Mouse (Mus musculus) MN1 (cell line): ENCODE results near the gene Adap1.

Experiments used
- DNase-seq: peaks from one replicate; pipeline ENCODE4 v3.0.0-alpha.2; 2016; ENCODE audit warnings: low spot score

The Adap1 gene

DNA sequence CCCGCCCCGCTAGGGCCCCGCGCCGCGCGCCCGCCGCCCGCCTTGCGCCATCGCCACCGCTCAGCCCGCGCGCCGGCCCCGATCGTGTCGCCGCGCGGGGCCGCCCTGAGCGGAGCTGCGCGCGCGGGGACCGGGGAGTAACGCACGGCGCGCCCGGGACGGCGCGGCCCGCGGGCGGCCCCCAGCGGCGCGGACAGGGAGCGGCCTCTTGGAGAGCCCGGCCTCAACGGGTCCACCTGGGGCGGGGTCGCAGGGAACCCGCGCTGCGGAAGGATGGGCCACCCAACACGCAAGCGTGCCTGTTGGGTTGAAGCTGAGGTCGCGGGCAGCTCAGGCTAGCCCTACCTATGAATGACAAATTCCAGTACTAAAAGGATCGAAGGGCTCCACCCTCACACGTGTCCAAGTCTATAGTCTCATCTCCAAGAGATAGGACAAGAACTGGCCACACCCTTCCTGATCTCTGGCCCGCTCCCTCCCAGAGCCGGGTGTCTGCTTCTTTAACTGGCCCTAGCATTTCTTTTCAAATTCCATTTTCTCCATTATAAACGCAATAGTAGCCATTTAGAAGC, at the start of gene Adap1:
Gene Adap1, minus strand, starts transcription at position 228 of the 572 bp plus-strand sequence.
- DNase-seq = peak; percentile 72

DNA sequence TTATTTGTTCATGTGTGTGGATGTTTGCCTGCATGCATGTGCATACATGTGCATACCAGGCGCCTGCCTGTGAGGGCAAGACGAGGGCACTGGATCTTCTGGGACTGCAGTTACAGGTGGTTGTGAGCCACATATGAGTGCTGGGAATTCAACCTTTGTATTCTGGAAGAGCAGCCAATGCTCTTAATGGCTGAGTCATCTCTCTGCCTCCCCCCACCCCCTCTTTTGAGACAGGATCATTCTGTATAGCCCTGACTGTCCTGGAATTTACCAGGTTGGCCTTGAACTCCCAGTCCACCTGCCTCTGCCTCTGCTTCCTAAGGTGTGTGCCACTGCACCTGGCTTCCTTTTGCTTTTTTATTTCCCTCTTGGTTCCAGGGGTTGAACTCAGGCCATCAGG, 49.4 kb upstream of the Adap1 start:
- no peak for DNase-seq

DNA sequence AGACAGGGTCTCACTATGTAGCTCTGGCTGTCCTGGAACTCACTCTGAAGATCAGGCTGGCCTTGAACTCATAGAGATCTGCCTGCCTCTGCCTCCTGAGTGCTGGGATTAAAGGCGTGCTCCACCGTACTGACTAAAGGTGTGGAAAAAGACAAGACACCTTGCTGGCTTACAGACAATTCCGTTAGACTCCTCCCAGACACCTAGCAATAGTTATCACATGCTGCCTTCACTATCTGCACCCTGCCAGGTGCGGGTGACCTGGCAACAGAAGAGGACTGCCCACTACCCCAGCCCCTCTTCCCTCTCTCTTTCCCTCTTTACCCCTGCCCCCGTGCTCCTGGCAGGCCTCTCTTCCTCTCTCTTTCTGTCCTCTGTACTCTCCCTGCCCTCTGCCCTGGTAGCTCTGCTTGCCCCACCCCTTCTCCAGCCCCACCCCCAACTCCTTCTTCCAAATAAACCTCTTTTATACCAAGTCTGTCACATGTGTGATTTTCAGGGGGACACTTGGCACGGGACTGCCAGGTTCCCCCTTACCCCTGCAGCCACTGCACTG, 48.5 kb upstream of the Adap1 start:
- no peak for DNase-seq

DNA sequence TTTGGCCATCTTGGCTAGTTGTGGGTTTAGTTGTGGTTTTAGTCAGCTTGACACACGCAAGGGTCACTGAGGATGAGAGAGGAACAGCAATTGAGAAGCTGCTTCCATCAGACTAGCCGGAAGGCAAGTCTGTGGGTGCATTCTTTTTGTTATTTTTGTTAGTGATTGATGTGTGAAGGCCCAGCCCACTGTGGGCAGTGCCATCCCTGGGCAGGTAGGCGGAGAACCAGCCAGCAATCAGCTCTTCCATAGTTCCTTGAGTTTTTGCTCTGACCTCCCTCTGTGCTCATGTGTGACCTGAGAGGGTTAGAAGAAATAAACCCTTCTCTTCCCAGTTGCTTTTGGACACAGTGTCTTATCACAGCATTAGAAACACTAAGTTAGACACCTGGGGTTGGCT, 47.7 kb upstream of the Adap1 start:
- DNase-seq = no peak

DNA sequence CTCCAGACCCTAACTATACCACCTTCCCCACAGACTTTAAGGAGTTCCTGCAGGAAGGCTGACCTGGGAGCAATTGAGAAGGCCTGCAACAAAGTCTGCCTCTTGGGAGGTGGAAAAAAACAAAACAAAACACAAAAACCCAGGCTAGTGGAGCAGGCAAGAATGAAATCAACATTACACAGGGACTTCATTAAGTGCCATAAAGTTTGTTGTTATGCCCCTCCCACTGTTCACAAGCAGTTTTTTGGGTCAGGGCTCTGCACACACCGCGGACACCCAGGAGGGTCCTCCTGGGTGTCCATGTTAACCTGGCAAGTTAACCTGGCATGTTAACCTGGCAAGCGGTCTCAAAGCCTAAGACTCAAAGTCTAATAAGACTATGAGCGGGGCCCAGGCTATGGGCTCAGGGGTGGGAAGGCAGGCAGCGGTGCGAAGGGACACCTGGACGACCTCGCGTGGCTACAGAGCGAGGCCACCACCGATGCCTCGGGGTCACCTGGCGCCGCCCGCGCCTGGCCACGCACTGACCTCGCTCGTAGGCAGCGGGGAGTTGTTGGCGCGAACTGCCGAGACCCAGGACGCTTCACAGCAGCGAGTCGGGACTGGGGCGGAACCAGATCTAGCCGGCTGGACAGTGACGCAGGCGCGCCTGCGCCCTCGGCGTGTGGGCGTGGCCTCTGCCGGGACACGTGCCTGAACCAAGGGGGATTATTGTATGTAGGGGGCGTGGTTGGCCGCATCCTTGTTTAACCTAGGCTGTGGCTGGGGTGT, 46.4 kb upstream of the Adap1 start:
- peak; percentile 89 for DNase-seq

DNA sequence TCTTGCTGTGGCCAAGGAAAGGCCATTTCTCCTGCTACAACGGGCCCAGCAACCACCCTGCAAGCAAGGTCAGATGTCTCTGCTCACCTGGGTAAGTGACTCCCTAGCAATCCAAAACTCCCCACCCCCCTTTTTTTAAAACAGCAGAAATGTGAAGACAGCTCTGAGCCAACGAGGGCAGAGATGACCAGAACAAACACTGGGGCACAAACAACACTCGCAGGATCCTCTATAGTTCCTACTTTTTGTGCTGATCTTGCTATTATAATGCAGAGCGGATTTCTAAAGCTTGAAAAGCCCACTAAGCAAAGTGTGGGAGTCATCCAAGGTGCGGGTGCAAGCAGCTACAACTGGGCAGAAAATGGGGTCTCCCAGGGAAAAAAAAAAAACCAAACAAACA, 45.7 kb upstream of the Adap1 start:
- DNase-seq = no peak

DNA sequence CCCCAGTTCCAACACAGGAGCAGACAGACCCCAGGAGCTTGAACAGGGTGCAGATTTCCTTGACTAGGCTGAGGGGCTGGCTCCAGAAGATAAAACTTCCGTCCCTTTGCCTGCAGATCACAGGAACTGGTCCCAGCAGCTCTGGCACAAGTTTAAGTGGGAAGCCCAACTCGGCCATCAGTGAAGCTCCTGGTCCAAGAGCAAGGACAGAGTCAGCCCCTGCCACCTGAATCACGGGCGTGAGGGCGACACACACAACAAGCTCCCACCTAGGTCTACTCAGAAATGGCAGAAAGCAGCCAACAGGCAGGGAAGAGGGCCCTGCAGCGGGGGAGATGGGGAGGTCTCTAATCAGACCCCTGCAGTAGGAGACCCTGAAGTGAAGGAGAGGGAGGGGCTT, 44.9 kb upstream of the Adap1 start:
- DNase-seq = no peak

DNA sequence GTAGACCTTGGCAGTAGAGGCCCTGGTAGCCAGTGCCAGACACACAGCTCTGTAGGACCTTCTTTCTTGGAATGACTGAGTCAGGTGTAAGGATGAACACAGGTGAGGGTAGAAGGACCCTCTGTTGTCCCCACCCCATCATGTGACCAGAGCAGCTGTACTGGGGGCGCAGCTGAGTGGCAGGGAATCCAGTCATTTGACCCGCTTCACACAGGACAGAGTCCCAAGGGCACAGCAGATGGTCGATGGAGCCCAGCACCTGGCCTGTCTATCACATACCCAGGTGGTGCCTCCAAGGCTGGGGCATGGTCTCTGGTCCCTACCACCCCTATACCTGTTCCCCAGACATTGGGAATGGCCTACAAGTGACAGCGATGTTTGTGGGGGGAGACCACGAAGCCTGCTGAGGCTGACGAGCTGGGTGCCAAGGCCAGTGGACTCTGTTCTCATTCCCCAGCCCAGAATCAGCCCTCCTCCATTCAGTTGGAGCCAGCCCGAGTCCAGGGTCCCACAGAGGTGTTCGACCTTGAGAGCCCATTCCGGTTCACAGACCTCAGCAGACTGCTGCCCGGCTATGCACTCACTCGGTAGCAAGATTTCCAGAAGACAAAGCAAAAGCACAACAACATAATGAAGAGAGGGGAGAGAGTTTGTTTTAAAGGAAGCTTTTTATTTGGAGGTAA, 43.4 kb upstream of the Adap1 start:
- no peak for DNase-seq

DNA sequence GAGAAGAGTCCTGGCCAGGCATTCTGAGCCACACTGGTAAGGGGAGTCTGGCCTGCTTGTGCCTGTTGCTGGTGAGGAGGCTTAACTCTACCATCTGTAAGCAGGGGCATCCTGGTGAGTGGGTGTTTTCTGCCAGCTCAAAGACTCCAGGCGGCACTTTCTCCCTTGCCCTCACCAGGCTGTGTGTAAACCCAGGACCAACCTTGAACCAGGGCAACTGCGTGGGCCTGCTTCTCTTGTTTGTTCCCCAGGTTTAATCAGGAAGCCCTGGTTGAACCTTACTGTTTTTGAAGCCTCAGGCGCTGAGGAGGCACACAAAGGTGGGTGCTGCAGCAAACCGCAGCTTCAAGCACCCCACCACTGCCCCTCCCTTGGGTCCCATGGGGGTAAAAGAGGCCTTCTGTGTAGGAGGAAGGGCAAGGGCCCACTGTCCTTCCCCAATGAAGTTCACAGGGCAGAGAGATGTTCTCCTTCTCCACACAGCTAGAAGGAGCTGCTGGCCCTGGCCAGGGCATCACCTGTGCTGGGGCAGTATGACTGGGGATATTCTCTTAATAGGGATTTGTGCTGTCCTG, 42.5 kb upstream of the Adap1 start:
- no peak for DNase-seq

DNA sequence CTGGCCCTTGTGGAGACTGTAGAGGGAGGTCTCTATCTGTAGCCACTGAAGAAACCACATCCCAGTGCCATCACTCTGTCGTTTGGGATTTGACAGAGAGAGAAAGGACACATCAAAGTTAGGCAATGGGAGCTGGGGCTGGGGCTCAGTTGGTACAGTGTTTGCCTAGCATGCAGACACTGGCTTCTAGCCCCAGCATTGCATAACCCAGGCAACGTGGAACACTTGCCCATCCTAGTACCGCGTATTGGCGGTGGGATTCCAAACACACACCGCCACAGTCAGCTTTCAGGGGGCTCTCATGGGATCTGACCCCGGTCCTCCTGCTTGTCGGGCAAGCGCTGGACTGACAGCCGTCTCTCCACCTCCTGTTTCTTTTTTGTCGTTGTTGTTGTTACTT, 41.1 kb upstream of the Adap1 start:
- no peak for DNase-seq

DNA sequence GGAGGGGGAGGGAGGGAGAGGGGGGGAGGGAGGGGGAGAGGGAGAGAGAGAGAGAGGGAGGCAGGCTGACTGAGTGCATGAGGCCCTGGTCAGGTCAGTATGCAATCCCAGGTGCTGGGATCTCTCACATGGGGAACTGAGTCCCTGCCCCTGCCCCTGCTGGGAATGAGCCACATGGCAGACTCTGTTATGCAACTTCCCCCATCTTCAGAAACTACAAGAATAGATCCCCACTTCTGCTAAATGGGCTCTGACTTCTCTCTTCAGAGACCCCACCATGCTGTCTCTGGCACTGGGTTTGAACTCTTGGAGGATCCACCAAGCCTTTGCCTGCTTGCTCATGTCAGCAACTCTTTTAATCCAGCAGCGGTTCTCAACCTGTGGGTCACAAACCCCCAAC, 40.4 kb upstream of the Adap1 start:
- no peak for DNase-seq

DNA sequence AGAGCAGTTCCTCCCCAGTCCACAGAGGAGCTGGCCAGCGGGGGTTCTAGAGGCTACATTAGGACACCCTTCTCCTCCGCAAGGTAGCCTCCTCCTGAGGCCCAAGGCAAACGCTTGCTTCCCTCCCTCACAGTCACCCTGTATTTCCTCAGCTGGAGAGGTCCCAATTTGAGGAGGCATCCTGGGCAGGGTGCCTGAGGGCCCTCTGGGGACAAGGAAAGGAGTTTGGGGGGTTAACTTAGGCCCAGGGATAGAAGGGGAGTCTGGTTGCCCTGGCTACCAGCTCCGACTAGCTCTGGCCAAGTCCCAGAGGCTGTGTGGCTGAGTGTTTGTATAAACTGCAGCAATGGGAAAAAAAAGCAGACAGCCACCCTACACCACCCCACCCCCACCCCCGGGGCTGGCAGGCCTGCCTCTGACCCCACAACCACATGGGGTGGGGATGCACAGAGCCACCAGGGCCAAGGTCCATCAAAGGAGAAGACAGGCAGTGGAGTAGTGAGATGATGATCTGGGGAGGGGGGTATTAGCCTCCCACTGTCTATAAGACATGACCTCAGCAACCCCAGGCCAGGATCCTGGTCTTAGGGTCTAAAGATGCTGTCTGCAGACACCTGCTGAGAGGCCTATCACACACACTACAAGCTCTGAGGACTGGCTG, 39.6 kb upstream of the Adap1 start:
- no peak for DNase-seq

DNA sequence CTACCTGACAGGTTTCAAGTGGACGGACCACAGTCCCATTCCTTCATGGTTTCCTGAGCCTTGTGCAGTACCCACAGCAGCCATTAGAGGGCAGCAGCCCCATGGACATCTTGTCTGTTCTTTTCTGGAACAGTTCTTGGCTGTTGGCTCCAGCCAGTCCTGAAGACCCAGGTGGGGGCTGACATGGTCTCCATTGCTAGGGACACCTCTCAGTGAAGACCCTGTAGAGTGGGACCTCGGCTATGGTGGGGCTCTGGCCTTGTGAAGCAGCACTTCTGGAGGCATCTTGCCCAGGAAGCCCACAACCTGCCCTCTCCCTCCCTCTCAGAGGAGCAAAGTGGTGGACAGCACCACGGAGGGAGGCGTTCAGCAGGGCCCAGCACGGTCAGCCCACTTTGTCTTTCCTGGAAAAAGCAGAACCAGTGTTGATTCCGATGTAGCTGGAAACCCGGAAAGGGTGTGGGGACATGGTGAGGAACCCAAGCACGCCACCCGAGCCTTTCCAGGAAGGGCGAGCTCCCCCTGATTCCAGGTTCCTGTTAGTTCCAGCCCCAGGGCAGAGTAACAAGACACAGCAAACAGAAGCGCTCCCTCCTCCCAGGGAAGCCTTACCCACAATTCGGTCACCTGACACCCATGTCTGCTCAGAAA, 39.0 kb upstream of the Adap1 start:
- DNase-seq = peak; percentile 83

DNA sequence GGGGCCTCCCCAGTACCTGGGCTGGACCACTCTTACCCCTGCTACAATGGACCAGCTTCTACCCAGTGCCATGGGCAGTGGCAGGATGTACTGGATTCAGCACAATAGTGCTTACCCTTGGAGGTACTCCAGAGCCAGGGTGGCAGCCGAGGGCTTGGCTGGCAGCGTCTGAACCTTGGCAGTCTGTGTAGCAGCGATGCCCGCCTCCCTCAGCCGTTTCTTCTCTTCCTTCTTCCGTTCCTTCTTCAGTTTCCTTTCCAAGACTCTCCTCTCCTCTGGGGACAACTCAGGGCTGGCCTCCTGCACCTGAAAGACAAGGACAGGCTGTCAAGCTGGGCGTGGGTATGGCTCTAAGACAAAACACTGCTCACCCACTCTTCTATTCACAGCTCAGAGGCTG, 38.4 kb upstream of the Adap1 start:
- DNase-seq = no peak

DNA sequence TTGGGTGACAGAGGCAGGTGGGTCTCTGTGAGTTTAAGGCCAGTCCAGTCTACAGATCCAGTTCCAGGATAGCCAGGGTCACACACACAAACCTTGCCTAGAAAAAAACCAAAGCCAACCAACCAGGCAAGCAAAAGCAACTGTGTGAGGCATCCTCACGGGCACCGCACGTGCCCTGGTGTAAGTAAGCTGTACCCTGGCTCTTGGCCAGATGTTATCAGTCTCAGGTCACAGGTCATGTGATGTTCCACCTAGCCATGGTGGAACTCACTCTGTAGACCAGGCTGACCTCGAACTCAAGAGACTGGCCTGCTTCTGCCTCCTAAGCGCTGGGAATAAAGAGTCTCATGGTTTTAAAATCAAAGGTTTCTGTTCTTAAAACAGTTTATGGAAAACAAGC, 33.8 kb upstream of the Adap1 start:
- no peak for DNase-seq

DNA sequence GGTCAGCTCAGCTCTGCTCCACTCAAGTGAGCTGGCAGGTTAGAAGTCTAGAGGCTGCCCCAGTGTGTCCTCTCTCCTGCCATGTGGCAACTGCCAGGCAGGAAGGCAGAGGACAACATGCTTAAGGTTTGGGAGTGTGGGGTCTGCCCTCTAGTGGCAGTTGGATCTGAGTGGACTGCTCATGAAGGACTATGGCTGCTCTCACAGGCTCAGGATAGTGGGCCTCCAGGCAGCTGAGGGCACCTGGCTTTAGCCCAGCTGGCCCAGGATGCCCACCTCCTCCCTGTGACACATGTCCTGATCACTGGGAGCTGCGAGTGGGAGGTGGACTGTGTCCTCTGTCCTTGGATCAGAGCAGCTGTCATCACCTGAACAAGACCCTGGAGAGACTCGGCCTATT, 33.2 kb upstream of the Adap1 start:
- peak; percentile 60 for DNase-seq

DNA sequence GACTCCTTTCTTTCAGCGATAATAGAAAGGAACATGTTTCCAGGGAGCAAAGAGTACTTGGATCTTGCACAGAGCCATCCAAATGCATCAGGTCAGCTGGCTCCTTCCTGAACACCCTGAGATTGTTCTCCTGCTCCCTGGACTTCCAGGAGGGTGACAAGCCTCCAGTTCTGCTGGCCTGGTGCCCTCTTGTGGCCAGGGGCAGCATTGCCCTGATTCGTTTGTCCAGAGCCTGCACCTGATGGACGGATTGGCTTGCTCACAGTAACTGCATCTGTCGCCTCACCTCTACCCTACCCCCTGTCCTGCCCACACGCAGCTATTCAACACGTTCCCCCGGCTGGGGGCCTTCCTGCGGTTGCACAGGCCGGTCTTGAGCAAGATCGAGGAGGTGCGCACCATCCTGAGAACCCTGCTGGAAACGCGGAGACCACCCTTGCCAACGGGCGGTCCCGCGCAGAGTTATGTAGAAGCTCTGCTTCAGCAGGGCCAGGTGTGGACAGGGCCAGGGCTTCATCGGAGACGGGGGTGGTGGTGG, 29.9 kb upstream of the Adap1 start:
- peak; percentile 79 for DNase-seq

DNA sequence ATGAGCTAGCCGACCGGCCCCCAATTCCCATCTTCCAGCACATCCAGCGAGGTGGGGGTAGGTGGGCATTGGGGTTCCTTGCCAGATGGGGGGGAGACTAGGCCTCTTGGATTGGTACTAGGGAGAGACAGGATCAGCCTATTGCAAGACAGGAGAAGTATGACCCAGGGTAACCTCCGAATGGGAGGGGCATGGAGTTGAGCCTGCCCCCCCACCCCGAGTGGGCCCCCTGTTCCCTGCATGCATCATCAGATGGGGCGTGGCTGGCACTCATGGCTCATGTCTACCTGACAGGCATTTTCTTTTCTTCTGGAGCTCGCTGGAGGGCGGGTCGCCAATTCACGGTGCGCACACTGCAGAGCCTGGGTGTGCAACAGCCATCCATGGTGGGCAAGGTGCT, 28.5 kb upstream of the Adap1 start:
- DNase-seq = no peak

DNA sequence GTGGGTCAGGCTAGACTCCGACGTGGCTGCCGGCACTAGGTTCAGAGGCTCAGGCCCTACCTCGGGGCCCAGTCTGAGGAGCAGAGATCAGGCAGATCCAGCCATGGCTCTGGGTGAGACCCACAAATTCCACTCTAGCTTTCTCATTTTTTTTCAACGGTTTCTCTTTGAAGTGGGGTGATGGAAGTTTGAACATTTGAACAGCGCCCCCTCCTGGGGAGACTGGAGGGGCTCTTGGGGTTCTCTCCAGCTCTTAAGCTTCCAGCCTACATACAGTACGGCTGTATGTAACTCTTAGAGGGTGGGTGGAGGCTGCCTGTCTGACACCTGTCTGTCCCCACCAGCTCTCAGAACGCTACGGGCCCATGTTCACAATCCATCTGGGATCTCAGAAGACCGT, 28.1 kb upstream of the Adap1 start:
- peak; percentile 42 for DNase-seq

DNA sequence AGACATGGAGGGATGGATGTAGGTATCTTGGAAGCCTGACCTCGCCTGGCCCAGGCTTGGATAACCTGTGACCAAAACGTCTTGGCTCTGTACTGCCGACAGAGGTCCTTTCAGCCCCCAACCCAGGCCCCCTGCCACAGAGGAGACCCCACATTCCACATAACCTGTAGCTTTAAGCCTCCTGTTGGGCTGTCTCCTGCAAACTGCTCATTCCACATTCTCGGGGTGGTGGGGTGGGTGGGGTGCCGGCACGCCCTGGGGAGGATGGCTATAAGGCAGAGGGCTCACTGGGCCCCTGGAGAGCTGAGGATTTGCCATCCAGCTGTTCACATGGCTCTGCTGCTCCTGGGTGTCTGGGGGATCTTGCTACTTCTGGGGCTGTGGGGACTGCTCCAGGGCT, 26.9 kb upstream of the Adap1 start, which contains the start of gene Cyp2w1:
Gene Cyp2w1, plus strand, starts transcription at position 301 of the 400 bp plus-strand sequence.
- DNase-seq = no peak

DNA sequence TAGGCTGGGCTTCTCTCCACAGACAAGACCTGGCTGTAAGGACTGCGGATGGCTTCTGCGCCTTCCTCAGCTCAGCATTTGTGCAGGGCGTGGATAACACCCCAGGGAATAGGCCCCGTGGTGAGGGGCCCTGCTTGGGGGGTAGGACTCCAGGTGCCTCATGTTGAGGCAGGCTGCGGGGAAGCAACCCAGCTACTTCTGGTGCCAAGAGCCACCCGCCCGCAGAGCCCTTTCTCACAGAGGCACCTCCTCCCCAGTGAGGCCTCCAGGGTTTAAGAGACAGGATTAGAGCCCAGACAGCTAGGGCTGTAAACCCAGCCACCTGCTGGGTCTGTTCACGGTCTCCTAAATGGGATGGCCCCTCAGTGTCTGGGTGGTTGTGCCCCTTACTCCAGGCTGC, 26.2 kb upstream of the Adap1 start:
- DNase-seq = no peak
